Mouse (Mus musculus): ENCODE data around the gene Wbp1.

Wbp1 gene

GRCm38 (mm10) chr6:83116373-83117164 is 4.8 kb downstream of the Wbp1 start:
- DNase-seq (ENCODE audit: low read depth): no peak

- no peak for DNase-seq (ENCODE audit: low read depth)
Measured at GRCm38 (mm10) chr6:83115682-83116372, 5.5 kb downstream of the Wbp1 start.

GRCm38 (mm10) chr6:83115011-83115671 is 6.2 kb downstream of the Wbp1 start, which contains the start of gene Mogs:
Mogs (plus strand) TSS chr6:83115496.
- peak; percentile 89 for DNase-seq (ENCODE audit: low read depth)

- DNase-seq (ENCODE audit: low read depth): no peak
Measured at GRCm38 (mm10) chr6:83111510-83112136, 9.7 kb downstream of the Wbp1 start.

- DNase-seq (ENCODE audit: low read depth): no peak
Measured at GRCm38 (mm10) chr6:83108762-83109668, 12.3 kb downstream of the Wbp1 start, which contains the start of gene Mrpl53. Mrpl53 (plus strand) TSS chr6:83109040.

GRCm38 (mm10) chr6:83107566-83108400 is 13.6 kb downstream of the Wbp1 start:
- peak; percentile 82 for DNase-seq (ENCODE audit: low read depth)

- no peak for DNase-seq (ENCODE audit: low read depth)
Measured at GRCm38 (mm10) chr6:83104158-83104557, 17.2 kb downstream of the Wbp1 start.

GRCm38 (mm10) chr6:83103130-83103650 is 18.2 kb downstream of the Wbp1 start:
- DNase-seq (ENCODE audit: low read depth): no peak

- DNase-seq (ENCODE audit: low read depth): no peak
Measured at GRCm38 (mm10) chr6:83101688-83102556, 19.4 kb downstream of the Wbp1 start.

GRCm38 (mm10) chr6:83101316-83101687 is 20.1 kb downstream of the Wbp1 start, which contains the start of the genes Ccdc142 and Gm42688:
Ccdc142 (plus strand) TSS chr6:83101601.
Gm42688 (plus strand) TSS chr6:83101617.
- DNase-seq (ENCODE audit: low read depth): peak; percentile 75

- DNase-seq (ENCODE audit: low read depth): no peak
Measured at GRCm38 (mm10) chr6:83098411-83098810, 22.9 kb downstream of the Wbp1 start.

- no peak for DNase-seq (ENCODE audit: low read depth)
Measured at GRCm38 (mm10) chr6:83095968-83096367, 25.4 kb downstream of the Wbp1 start.

GRCm38 (mm10) chr6:83092416-83093127 is 28.8 kb downstream of the Wbp1 start:
- no peak for DNase-seq (ENCODE audit: low read depth)

- no peak for DNase-seq (ENCODE audit: low read depth)
Measured at GRCm38 (mm10) chr6:83087926-83088260, 33.5 kb downstream of the Wbp1 start.

- DNase-seq (ENCODE audit: low read depth): no peak
Measured at GRCm38 (mm10) chr6:83087205-83087925, 34.0 kb downstream of the Wbp1 start.

- no peak for DNase-seq (ENCODE audit: low read depth)
Measured at GRCm38 (mm10) chr6:83086121-83087035, 35.0 kb downstream of the Wbp1 start, which contains the start of gene Lbx2. Lbx2 (plus strand) TSS chr6:83086367.
